11 mouse cellular contexts compared by ENCODE assay signal in the genomic region with DNA sequence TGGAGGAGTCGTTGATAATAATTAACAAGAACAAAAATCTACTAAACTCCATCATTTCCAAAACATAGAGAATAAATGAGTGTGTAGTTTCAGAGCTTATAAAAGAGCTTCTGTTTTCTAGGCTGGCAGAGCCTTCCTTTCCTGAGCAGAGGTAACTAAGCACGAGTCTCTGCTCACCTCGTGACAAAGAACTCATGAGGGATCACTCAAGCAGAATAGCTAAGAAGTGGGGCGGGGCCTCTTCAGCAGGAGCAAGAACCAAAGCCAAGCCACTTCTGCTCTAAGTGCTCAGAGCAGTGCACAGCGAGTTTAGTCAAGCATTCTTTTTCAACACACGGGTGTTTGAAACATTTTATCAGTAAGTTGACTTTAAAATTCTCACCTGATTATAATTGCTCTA. TPM values are rescaled to one million over a fixed set of nuclear protein-coding genes. Genes with fewer than 3 reads are reported as not detected.
A peak's percentile ranks its signal among the peaks of the same experiment; 100 is the strongest.
DNase-seq lines count a peak whose midpoint lies in the region; ATAC-seq and TF ChIP-seq lines count a peak whose summit lies in the region.
"Had no signal": no experiment of that assay in that cellular context is flagged by ENCODE, and none has a peak within 500 bp of the region (broad histone marks: within the 10 kb centered on the region; RNA-seq: fewer than 3 reads in every experiment).

No protein-coding gene starts in this region.

- ATAC-seq in lung, embryonic 14.5 days (ENCODE audit: insufficient read depth) = peak; percentile 81; the same call in 1 of the 2 replicates
- ATAC-seq in stomach, postnatal 0 days (ENCODE audit: low FRiP score, low TSS enrichment) = 0 out of 2 replicates have a peak, but pooled peaks have one; percentile 45
- ATAC-seq in erythroid progenitor cell, adult 5-6 weeks (replicated peaks; ENCODE audit: low FRiP score, poor library complexity, severe bottlenecking) = no peak
- ATAC-seq: midbrain, embryonic 15.5 days had no signal

- no peaks in the 10 kb centered on the region for H3K36me3 ChIP-seq in lung, embryonic 14.5 days (ENCODE audit: insufficient read depth)
- no peaks in the 10 kb centered on the region for H3K36me3 ChIP-seq in stomach, postnatal 0 days (ENCODE audit: control insufficient read depth, insufficient read depth, low read length)
- H3K36me3 ChIP-seq: embryonic facial prominence, embryonic 15.5 days; midbrain, embryonic 15.5 days had no signal

- no peak overlapping the region for H3K27ac ChIP-seq in lung, embryonic 14.5 days (ENCODE audit: low read depth)
- H3K27ac ChIP-seq in stomach, postnatal 0 days (replicated peaks) = no peak overlapping the region
- H3K27ac ChIP-seq: embryonic facial prominence, embryonic 15.5 days; midbrain, embryonic 15.5 days had no signal

- no peaks in the 10 kb centered on the region for H3K27me3 ChIP-seq in lung, embryonic 14.5 days (ENCODE audit: insufficient read depth, low read length)
- no peaks in the 10 kb centered on the region for H3K27me3 ChIP-seq in stomach, postnatal 0 days (ENCODE audit: control insufficient read depth, insufficient read depth, low read length)
- H3K27me3 ChIP-seq: embryonic facial prominence, embryonic 15.5 days; midbrain, embryonic 15.5 days had no signal

- no peak for TF ChIP-seq EP300 in stomach, postnatal 0 days (optimal IDR thresholded peaks at IDR 0.05)

- no peak for TF ChIP-seq CTCF in lung, embryonic 14.5 days (IDR thresholded peaks at IDR 0.05; ENCODE audit: low read depth)
- no peak for TF ChIP-seq CTCF in stomach, postnatal 0 days (IDR thresholded peaks at IDR 0.05; ENCODE audit: low read depth)

- peak; percentile 20 for DNase-seq in retina, embryonic 14.5 days (ENCODE audit: low spot score)
- no peak for DNase-seq in retina, postnatal 1 day
- DNase-seq in kidney, adult 11 months = peak; percentile 74
- DNase-seq in lung, embryonic 14.5 days = peak; percentile 64
- peak; percentile 32 for DNase-seq in stomach, postnatal 0 days (ENCODE audit: low spot score)
- no peak for DNase-seq in layer of hippocampus, postnatal 14 days (ENCODE audit: low spot score in 2 of 2)
- no peak for DNase-seq in adrenal gland, adult 18-20 months (ENCODE audit: low spot score in 2 of 2)
- DNase-seq: heart, postnatal 4 days had no signal

- WGBS in lung, embryonic 14.5 days = 31% methylated on average over 6 of the region's 6 CpGs
- WGBS in stomach, postnatal 0 days = 29% methylated on average over 6 of the region's 6 CpGs

- no peak overlapping the region for H3K4me3 ChIP-seq in lung, embryonic 14.5 days (ENCODE audit: low read depth, low read length)
- H3K4me3 ChIP-seq in stomach, postnatal 0 days (ENCODE audit: low read depth, low read length) = no peak overlapping the region
- H3K4me3 ChIP-seq: embryonic facial prominence, embryonic 15.5 days; midbrain, embryonic 15.5 days had no signal

- no peaks in the 10 kb centered on the region for H3K4me1 ChIP-seq in lung, embryonic 14.5 days (ENCODE audit: insufficient read depth)
- H3K4me1 ChIP-seq in stomach, postnatal 0 days (replicated peaks; ENCODE audit: control insufficient read depth, insufficient read depth) = no peaks in the 10 kb centered on the region
- H3K4me1 ChIP-seq: embryonic facial prominence, embryonic 15.5 days; midbrain, embryonic 15.5 days had no signal

- no peak overlapping the region for H3K4me2 ChIP-seq in lung, embryonic 14.5 days
- H3K4me2 ChIP-seq in stomach, postnatal 0 days (replicated peaks; ENCODE audit: low read depth) = no peak overlapping the region
- H3K4me2 ChIP-seq: embryonic facial prominence, embryonic 15.5 days; midbrain, embryonic 15.5 days had no signal

- no peak overlapping the region for H3K9ac ChIP-seq in lung, embryonic 14.5 days
- no peak overlapping the region for H3K9ac ChIP-seq in stomach, postnatal 0 days (ENCODE audit: low read length)
- H3K9ac ChIP-seq: embryonic facial prominence, embryonic 15.5 days; midbrain, embryonic 15.5 days had no signal

- H3K9me3 ChIP-seq in lung, embryonic 14.5 days (ENCODE audit: low read depth, low read length) = no peaks in the 10 kb centered on the region
- no peaks in the 10 kb centered on the region for H3K9me3 ChIP-seq in stomach, postnatal 0 days (ENCODE audit: control insufficient read depth, low read length)
- H3K9me3 ChIP-seq: embryonic facial prominence, embryonic 15.5 days; midbrain, embryonic 15.5 days had no signal

RNA-seq across cellular contexts. Expression of a gene that starts 40.9 kb away (rescaled TPM):
- polyA plus RNA-seq in lung, embryonic 14.5 days (2014; fragmentation: Nextera tagmentation; extraction: Ambion mirVana) = 75.7 and 79.6 TPM in 2 replicates
- polyA plus RNA-seq in stomach, postnatal 0 days (2015; fragmentation: Nextera tagmentation; extraction: Ambion mirVana) = 35.7 and 36.1 TPM in 2 replicates
- 100 to 1,000 TPM in 1 of 2 experiments, 10 to 100 TPM in 1; 97.2 to 112 TPM for total RNA-seq in layer of hippocampus, postnatal 14 days (2021)
- total RNA-seq in adrenal gland, adult 18-20 months (2021) = 10 to 100 TPM; 57.0 to 65.2 TPM
- total RNA-seq in erythroid progenitor cell, adult 5-6 weeks (2015; ENCODE audit: low replicate concordance) = 117 and 187 TPM in 2 replicates
- total RNA-seq in erythroid progenitor cell, adult 5-6 weeks (2017; ENCODE audit: low replicate concordance) = 70.6 and 101 TPM in 2 replicates

RNA-seq across cellular contexts. Expression of a gene that starts 45.7 kb away (rescaled TPM):
- 20.0 and 22.6 TPM in 2 replicates for polyA plus RNA-seq in lung, embryonic 14.5 days (2014; fragmentation: Nextera tagmentation; extraction: Ambion mirVana)
- polyA plus RNA-seq in stomach, postnatal 0 days (2015; fragmentation: Nextera tagmentation; extraction: Ambion mirVana) = 15.5 and 16.3 TPM in 2 replicates
- total RNA-seq in layer of hippocampus, postnatal 14 days (2021) = 10 to 100 TPM; 33.2 to 44.4 TPM
- 1 to 10 TPM; 3.7 to 5.2 TPM for total RNA-seq in adrenal gland, adult 18-20 months (2021)
- total RNA-seq in erythroid progenitor cell, adult 5-6 weeks (2015; ENCODE audit: low replicate concordance) = 34.4 and 36.8 TPM in 2 replicates
- 10.4 and 26.4 TPM in 2 replicates for total RNA-seq in erythroid progenitor cell, adult 5-6 weeks (2017; ENCODE audit: low replicate concordance)

Comparison
In these comparisons a context has a peak if more than half of its experiments do, and no peak if none do; other contexts are left out.
1. DNase-seq: peak in retina, embryonic 14.5 days (single experiment), kidney, adult 11 months (single experiment), lung, embryonic 14.5 days (single experiment) and stomach, postnatal 0 days (single experiment); none in retina, postnatal 1 day (single experiment), layer of hippocampus, postnatal 14 days (0 of 2) and adrenal gland, adult 18-20 months (0 of 2).